Mouse (Mus musculus): ENCODE data around the gene Selenoi. TPM values are rescaled to one million over a fixed set of nuclear protein-coding genes. Genes with fewer than 3 reads are reported as not detected.

Selenoi gene
- polyA plus RNA-seq, 1 experiment from 2014 or later, result 36.2 TPM

- DNase-seq (no peak), ATAC-seq (ENCODE audit: low FRiP score, low TSS enrichment) (no peak)
- Histone ChIP-seq H3K36me3 (ENCODE audit: control insufficient read depth, insufficient read depth, low read length) (0 out of 2 replicates have a peak, but pooled peaks cover 5% of the 10 kb centered on the region), H3K4me2 (ENCODE audit: low read length) (no peak overlapping the region), H3K4me1 (ENCODE audit: control insufficient read depth, insufficient read depth, low read length) (no peaks in the 10 kb centered on the region), H3K27ac (replicated peaks; ENCODE audit: low read depth, low read length) (no peak overlapping the region), H3K4me3 (replicated peaks; ENCODE audit: low read depth, low read length) (no peak overlapping the region), H3K27me3 (ENCODE audit: control insufficient read depth, insufficient read depth, low read length) (no peaks in the 10 kb centered on the region), H3K9ac (replicated peaks; ENCODE audit: low read length) (no peak overlapping the region), H3K9me3 (ENCODE audit: control insufficient read depth, low read length) (no peaks in the 10 kb centered on the region)
- WGBS, result 96% methylated on average over 8 of the region's 8 CpGs
These were observed 9.7 kb upstream of the Selenoi start for GRCm38 (mm10) chr5:30222681-30223080.

DNA sequence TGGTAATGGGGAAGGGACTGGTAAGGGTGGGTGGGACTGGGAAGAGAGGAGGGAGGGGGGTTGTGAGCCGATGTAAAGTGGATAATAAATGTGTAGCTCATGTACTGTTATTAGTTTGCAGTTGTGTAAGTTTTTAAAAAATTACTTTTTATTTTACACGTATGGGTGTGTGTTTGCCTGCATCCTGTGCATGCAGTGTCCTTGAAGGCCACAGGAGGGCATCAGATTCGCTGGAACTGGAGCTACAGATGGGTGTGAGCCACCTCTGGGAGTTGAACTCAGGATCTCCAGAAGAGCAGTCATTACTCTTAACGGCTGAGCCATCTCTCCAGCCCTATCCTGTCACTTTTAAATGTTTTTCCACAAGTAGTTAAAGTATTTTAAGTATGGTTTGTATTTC is 1.5 kb upstream of the Selenoi start:
- Histone ChIP-seq H3K9ac (replicated peaks; ENCODE audit: low read length) (no peak overlapping the region), H3K27me3 (ENCODE audit: control insufficient read depth, insufficient read depth, low read length) (no peaks in the 10 kb centered on the region), H3K27ac (replicated peaks; ENCODE audit: low read depth, low read length) (no peak overlapping the region), H3K36me3 (ENCODE audit: control insufficient read depth, insufficient read depth, low read length) (0 out of 2 replicates have a peak, but pooled peaks cover 3% of the 10 kb centered on the region), H3K9me3 (ENCODE audit: control insufficient read depth, low read length) (no peaks in the 10 kb centered on the region), H3K4me3 (replicated peaks; ENCODE audit: low read depth, low read length) (no peak overlapping the region), H3K4me2 (ENCODE audit: low read length) (no peak overlapping the region), H3K4me1 (ENCODE audit: control insufficient read depth, insufficient read depth, low read length) (peaks cover 21% of the 10 kb centered on the region)
- WGBS, result 88% methylated on average over 4 of the region's 4 CpGs
- DNase-seq (peak; percentile 17), ATAC-seq (ENCODE audit: low FRiP score, low TSS enrichment) (no peak)

GRCm38 (mm10) chr5:30231891-30232270 is 500 bp upstream of the Selenoi start:
- peak overlapping the region; percentile 88 for H3K4me2 ChIP-seq (ENCODE audit: low read length)
- H3K27me3 ChIP-seq (ENCODE audit: control insufficient read depth, insufficient read depth, low read length), result no peaks in the 10 kb centered on the region
- 0 out of 2 replicates have a peak, but pooled peaks cover 3% of the 10 kb centered on the region for H3K36me3 ChIP-seq (ENCODE audit: control insufficient read depth, insufficient read depth, low read length)
- peak overlapping the region; percentile 62 for H3K9ac ChIP-seq (replicated peaks; ENCODE audit: low read length)
- no peaks in the 10 kb centered on the region for H3K9me3 ChIP-seq (ENCODE audit: control insufficient read depth, low read length)
- no peak for ATAC-seq (ENCODE audit: low FRiP score, low TSS enrichment)
- peaks cover 21% of the 10 kb centered on the region for H3K4me1 ChIP-seq (ENCODE audit: control insufficient read depth, insufficient read depth, low read length)
- 42% methylated on average over 16 of the region's 16 CpGs for WGBS
- peak overlapping the region; percentile 82 for H3K4me3 ChIP-seq (replicated peaks; ENCODE audit: low read depth, low read length)
- DNase-seq, result no peak
- peak overlapping the region; percentile 78 for H3K27ac ChIP-seq (replicated peaks; ENCODE audit: low read depth, low read length)

DNA sequence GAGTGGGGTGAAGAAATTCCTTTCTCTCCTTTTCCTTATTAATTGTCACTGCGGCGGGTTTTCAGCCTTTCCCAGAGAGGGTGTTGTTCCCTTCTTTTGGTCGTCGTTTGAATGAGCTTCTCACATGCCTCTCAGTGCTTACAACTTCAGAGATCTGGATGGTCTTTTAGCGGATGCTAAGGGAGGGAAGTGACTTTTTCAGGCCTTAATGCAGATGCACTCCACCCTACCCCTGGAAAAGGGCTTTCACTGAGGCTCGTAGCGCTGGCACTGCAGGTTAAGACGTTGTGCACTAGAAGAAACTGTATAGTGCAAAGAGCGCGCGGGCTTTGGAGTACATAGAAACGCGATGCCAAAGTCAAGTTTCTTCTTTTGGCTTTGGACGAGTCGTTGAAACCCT is 661 bp downstream of the Selenoi start:
- Histone ChIP-seq H3K27ac (replicated peaks; ENCODE audit: low read depth, low read length) (peak overlapping the region; percentile 92), H3K36me3 (ENCODE audit: control insufficient read depth, insufficient read depth, low read length) (0 out of 2 replicates have a peak, but pooled peaks cover 3% of the 10 kb centered on the region), H3K27me3 (ENCODE audit: control insufficient read depth, insufficient read depth, low read length) (no peaks in the 10 kb centered on the region), H3K4me2 (ENCODE audit: low read length) (peak overlapping the region; percentile 88), H3K9ac (replicated peaks; ENCODE audit: low read length) (peak overlapping the region; percentile 81), H3K4me1 (ENCODE audit: control insufficient read depth, insufficient read depth, low read length) (peaks cover 21% of the 10 kb centered on the region), H3K4me3 (replicated peaks; ENCODE audit: low read depth, low read length) (peak overlapping the region; percentile 82), H3K9me3 (ENCODE audit: control insufficient read depth, low read length) (no peaks in the 10 kb centered on the region)
- 7% methylated on average over 15 of the region's 15 CpGs for WGBS
- peak; percentile 66 for DNase-seq
- no peak for ATAC-seq (ENCODE audit: low FRiP score, low TSS enrichment)

- 82% methylated on average over 8 of the region's 8 CpGs for WGBS
- H3K27ac ChIP-seq (replicated peaks; ENCODE audit: low read depth, low read length), result no peak overlapping the region
- ATAC-seq (ENCODE audit: low FRiP score, low TSS enrichment), result no peak
- H3K4me2 ChIP-seq (ENCODE audit: low read length), result peak overlapping the region; percentile 88
- H3K9me3 ChIP-seq (ENCODE audit: control insufficient read depth, low read length), result no peaks in the 10 kb centered on the region
- peaks cover 21% of the 10 kb centered on the region for H3K4me1 ChIP-seq (ENCODE audit: control insufficient read depth, insufficient read depth, low read length)
- no peaks in the 10 kb centered on the region for H3K27me3 ChIP-seq (ENCODE audit: control insufficient read depth, insufficient read depth, low read length)
- H3K9ac ChIP-seq (replicated peaks; ENCODE audit: low read length), result peak overlapping the region; percentile 81; the same call in 1 of the 2 replicates
- no peak for DNase-seq
- H3K36me3 ChIP-seq (ENCODE audit: control insufficient read depth, insufficient read depth, low read length), result 0 out of 2 replicates have a peak, but pooled peaks cover 3% of the 10 kb centered on the region
- H3K4me3 ChIP-seq (replicated peaks; ENCODE audit: low read depth, low read length), result peak overlapping the region; percentile 82
These were observed 1.6 kb downstream of the Selenoi start for GRCm38 (mm10) chr5:30233979-30234378.

DNA sequence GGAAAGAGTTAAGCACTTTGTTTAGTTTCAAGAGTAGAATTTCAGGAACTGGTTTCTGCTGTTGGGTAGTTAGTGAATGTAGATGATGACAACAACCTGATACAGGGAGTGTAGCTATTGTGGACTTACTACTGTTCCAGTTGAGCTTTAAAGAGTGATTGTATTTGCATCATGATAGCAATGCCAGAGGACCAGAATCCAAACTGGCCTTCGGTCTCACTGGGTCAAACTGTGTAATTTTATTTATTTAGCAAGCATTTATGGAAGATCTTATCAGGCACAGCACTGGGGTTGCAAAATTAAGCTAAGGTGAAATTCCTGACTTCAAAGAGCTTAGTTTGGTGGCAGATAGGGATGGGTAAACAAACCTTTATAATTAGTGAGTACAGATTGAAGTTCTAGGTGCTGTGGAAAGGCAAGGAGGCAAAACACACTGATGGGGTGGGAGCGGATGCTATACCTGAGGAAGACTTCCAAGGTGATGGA is 3.3 kb downstream of the Selenoi start:
- ATAC-seq (ENCODE audit: low FRiP score, low TSS enrichment) (no peak), DNase-seq (no peak)
- H3K4me2 ChIP-seq (ENCODE audit: low read length), result no peak overlapping the region
- H3K9me3 ChIP-seq (ENCODE audit: control insufficient read depth, low read length), result no peaks in the 10 kb centered on the region
- peaks cover 21% of the 10 kb centered on the region for H3K4me1 ChIP-seq (ENCODE audit: control insufficient read depth, insufficient read depth, low read length)
- no peak overlapping the region for H3K9ac ChIP-seq (replicated peaks; ENCODE audit: low read length)
- 98% methylated on average over 2 of the region's 2 CpGs for WGBS
- H3K27me3 ChIP-seq (ENCODE audit: control insufficient read depth, insufficient read depth, low read length), result no peaks in the 10 kb centered on the region
- no peak overlapping the region for H3K27ac ChIP-seq (replicated peaks; ENCODE audit: low read depth, low read length)
- H3K36me3 ChIP-seq (ENCODE audit: control insufficient read depth, insufficient read depth, low read length), result no peaks in the 10 kb centered on the region
- H3K4me3 ChIP-seq (replicated peaks; ENCODE audit: low read depth, low read length), result no peak overlapping the region

GRCm38 (mm10) chr5:30238533-30238932 is 6.2 kb downstream of the Selenoi start:
- ATAC-seq (ENCODE audit: low FRiP score, low TSS enrichment) (no peak), DNase-seq (no peak)
- H3K9me3 ChIP-seq (ENCODE audit: control insufficient read depth, low read length), result no peaks in the 10 kb centered on the region
- H3K27ac ChIP-seq (replicated peaks; ENCODE audit: low read depth, low read length), result no peak overlapping the region
- H3K27me3 ChIP-seq (ENCODE audit: control insufficient read depth, insufficient read depth, low read length), result no peaks in the 10 kb centered on the region
- H3K4me2 ChIP-seq (ENCODE audit: low read length), result no peak overlapping the region
- no peak overlapping the region for H3K9ac ChIP-seq (replicated peaks; ENCODE audit: low read length)
- WGBS, result 97% methylated on average over 5 of the region's 5 CpGs
- no peak overlapping the region for H3K4me3 ChIP-seq (replicated peaks; ENCODE audit: low read depth, low read length)
- peaks cover 12% of the 10 kb centered on the region for H3K4me1 ChIP-seq (ENCODE audit: control insufficient read depth, insufficient read depth, low read length)
- no peaks in the 10 kb centered on the region for H3K36me3 ChIP-seq (ENCODE audit: control insufficient read depth, insufficient read depth, low read length)

DNA sequence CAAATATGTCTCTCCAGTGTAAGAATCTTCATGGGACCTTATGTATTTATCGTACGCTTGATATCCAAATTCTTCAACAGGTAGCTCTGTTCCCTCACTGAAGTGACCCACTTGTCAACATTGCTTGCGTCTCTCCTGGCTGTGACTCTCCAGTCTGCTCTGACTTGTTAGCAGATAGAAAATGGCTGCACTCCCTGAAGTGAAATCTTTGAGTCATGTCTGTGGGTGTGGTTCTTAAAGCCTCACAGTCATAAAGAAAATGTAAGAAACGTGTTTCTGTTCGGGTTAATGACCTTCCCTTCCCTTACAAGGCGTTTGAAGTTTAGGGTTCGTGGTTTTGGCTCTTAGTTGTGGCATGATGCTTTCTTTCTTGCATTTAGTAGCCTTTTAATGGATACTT is 8.2 kb downstream of the Selenoi start:
- H3K27ac ChIP-seq (replicated peaks; ENCODE audit: low read depth, low read length), result no peak overlapping the region
- no peaks in the 10 kb centered on the region for H3K36me3 ChIP-seq (ENCODE audit: control insufficient read depth, insufficient read depth, low read length)
- WGBS, result 95% methylated on average over 7 of the region's 7 CpGs
- ATAC-seq (ENCODE audit: low FRiP score, low TSS enrichment), result no peak
- no peaks in the 10 kb centered on the region for H3K27me3 ChIP-seq (ENCODE audit: control insufficient read depth, insufficient read depth, low read length)
- H3K4me2 ChIP-seq (ENCODE audit: low read length), result no peak overlapping the region
- no peaks in the 10 kb centered on the region for H3K9me3 ChIP-seq (ENCODE audit: control insufficient read depth, low read length)
- 0 out of 2 replicates have a peak, but pooled peaks cover 6% of the 10 kb centered on the region for H3K4me1 ChIP-seq (ENCODE audit: control insufficient read depth, insufficient read depth, low read length)
- no peak overlapping the region for H3K4me3 ChIP-seq (replicated peaks; ENCODE audit: low read depth, low read length)
- DNase-seq, result no peak
- no peak overlapping the region for H3K9ac ChIP-seq (replicated peaks; ENCODE audit: low read length)

- 53% methylated on average over 1 of the region's 1 CpGs for WGBS
- DNase-seq (no peak), ATAC-seq (ENCODE audit: low FRiP score, low TSS enrichment) (no peak)
- H3K4me2 ChIP-seq (ENCODE audit: low read length), result no peak overlapping the region
- H3K27me3 ChIP-seq (ENCODE audit: control insufficient read depth, insufficient read depth, low read length), result no peaks in the 10 kb centered on the region
- H3K4me3 ChIP-seq (replicated peaks; ENCODE audit: low read depth, low read length), result no peak overlapping the region
- H3K4me1 ChIP-seq (ENCODE audit: control insufficient read depth, insufficient read depth, low read length), result 0 out of 2 replicates have a peak, but pooled peaks cover 6% of the 10 kb centered on the region
- no peak overlapping the region for H3K27ac ChIP-seq (replicated peaks; ENCODE audit: low read depth, low read length)
- no peaks in the 10 kb centered on the region for H3K36me3 ChIP-seq (ENCODE audit: control insufficient read depth, insufficient read depth, low read length)
- H3K9me3 ChIP-seq (ENCODE audit: control insufficient read depth, low read length), result no peaks in the 10 kb centered on the region
- no peak overlapping the region for H3K9ac ChIP-seq (replicated peaks; ENCODE audit: low read length)
These were observed 10.0 kb downstream of the Selenoi start for GRCm38 (mm10) chr5:30242410-30242809.

Measured in midbrain, embryonic 14.5 days (tissue).